9 mouse cellular contexts compared by ENCODE assay signal in genomic region chr10:87447754-87448095, GRCm38 (mm10). TPM values are rescaled to one million over a fixed set of nuclear protein-coding genes. Genes with fewer than 3 reads are reported as not detected.
DNase-seq lines count a peak whose midpoint lies in the region; ATAC-seq and TF ChIP-seq lines count a peak whose summit lies in the region.
"Had no signal": no experiment of that assay in that cellular context is flagged by ENCODE, and none has a peak within 500 bp of the region (broad histone marks: within the 10 kb centered on the region; RNA-seq: fewer than 3 reads in every experiment).

No protein-coding gene starts in this region.

- H3K9me3 ChIP-seq in ES-E14 (ENCODE audit: control insufficient read depth, insufficient read depth, low read depth, low read length), result no peaks in the 10 kb centered on the region
- no peaks in the 10 kb centered on the region for H3K9me3 ChIP-seq in hindbrain, embryonic 11.5 days (ENCODE audit: control insufficient read depth, low read length)

- in situ Hi-C loops in ES-E14 (cut with MboI; ENCODE audit: low sequenced_read_pairs in 2 of 2, unreplicated experiment in 2 of 2), result no loop called here

- no peaks in the 10 kb centered on the region for H3K27me3 ChIP-seq in hindbrain, embryonic 11.5 days (ENCODE audit: control insufficient read depth, insufficient read depth, low read length)
- H3K27me3 ChIP-seq: megakaryocyte, embryonic 14.5 days had no signal

- intact Hi-C loops in left cerebral cortex, postnatal 4 days (cut with DNase I), result no loop called here
- intact Hi-C loops in gastrocnemius, postnatal 36 days (cut with DNase I), result no loop called here

- under 1% methylated on average over 9 of the region's 9 CpGs for WGBS in hindbrain, embryonic 11.5 days

- peak overlapping the region in 1 of 2 experiments; percentile 51; a peak in 3 of 4 replicates for H3K4me3 ChIP-seq in ES-E14 (ENCODE audit: insufficient read depth in 1 of 2, low read depth in 1 of 2, low read length in 2 of 2, poor library complexity in 1 of 2, severe bottlenecking in 1 of 2)
- no peak overlapping the region for H3K4me3 ChIP-seq in hindbrain, embryonic 11.5 days (ENCODE audit: low read depth, low read length)
- H3K4me3 ChIP-seq: megakaryocyte, embryonic 14.5 days had no signal

- peak overlapping the region; percentile 28; the same call in 1 of the 2 replicates for H3K27ac ChIP-seq in ES-E14 (ENCODE audit: insufficient read depth, low read depth, low read length, poor library complexity, severe bottlenecking)
- peak overlapping the region; percentile 67 for H3K27ac ChIP-seq in hindbrain, embryonic 11.5 days (ENCODE audit: low read depth, low read length)

- peak overlapping the region; percentile 25 for H3K4me2 ChIP-seq in hindbrain, embryonic 11.5 days (replicated peaks; ENCODE audit: low read depth, low read length)

- no peak overlapping the region for H3K9ac ChIP-seq in ES-E14 (ENCODE audit: insufficient read depth, low read depth, low read length, poor library complexity, severe bottlenecking)
- 0 out of 2 replicates have a peak overlapping the region, but pooled peaks have one; percentile 7 for H3K9ac ChIP-seq in hindbrain, embryonic 11.5 days (ENCODE audit: low read depth, low read length)

- DNase-seq in ES-E14 (ENCODE audit: low read depth, low spot score), result peak; percentile 79
- DNase-seq in cerebellum, adult 9-11 months, result peak; percentile 35
- peak; percentile 88 for DNase-seq in hindbrain, embryonic 11.5 days (ENCODE audit: low spot score)
- peak; percentile 77 for DNase-seq in left cerebral cortex, postnatal 4 days
- peak; percentile 45 for DNase-seq in right cerebral cortex, postnatal 14 days
- DNase-seq in gastrocnemius, postnatal 36 days, result no peak
- DNase-seq in kidney, postnatal 36 days, result no peak
- no peak for DNase-seq in heart, adult 9 months (ENCODE audit: low spot score in 2 of 2)

- peaks cover 7% of the 10 kb centered on the region in 2 experiments; a peak in 2 of 4 replicates for H3K4me1 ChIP-seq in ES-E14 (ENCODE audit: control insufficient read depth in 2 of 2, insufficient read depth in 2 of 2, low read length in 2 of 2, poor library complexity in 1 of 2)
- H3K4me1 ChIP-seq in hindbrain, embryonic 11.5 days (replicated peaks; ENCODE audit: control insufficient read depth, insufficient read depth, low read length), result no peaks in the 10 kb centered on the region; the same call in 1 of the 2 replicates
- H3K4me1 ChIP-seq: megakaryocyte, embryonic 14.5 days had no signal

- peak; percentile 98 for ATAC-seq in hindbrain, embryonic 11.5 days (ENCODE audit: low FRiP score)

- H3K36me3 ChIP-seq in ES-E14 (ENCODE audit: control insufficient read depth, insufficient read depth, low read length, poor library complexity, severe bottlenecking), result no peaks in the 10 kb centered on the region
- no peaks in the 10 kb centered on the region for H3K36me3 ChIP-seq in hindbrain, embryonic 11.5 days (ENCODE audit: control insufficient read depth, insufficient read depth, low read length)

TF ChIP-seq in ES-E14, 5 proteins besides CTCF, POLR2A, EP300 and RAD21:
- TF ChIP-seq MAFK (IDR thresholded peaks at IDR 0.05; ENCODE audit: insufficient read depth, low read depth, low read length) (no peak), ZNF384 (IDR thresholded peaks at IDR 0.05; ENCODE audit: low read depth, low read length) (no peak), ZC3H11A (IDR thresholded peaks at IDR 0.05; ENCODE audit: borderline replicate concordance, low read depth, low read length) (no peak)

RNA-seq across cellular contexts. Expression of gene Ascl1, which starts 45.7 kb away (rescaled TPM):
- total RNA-seq in ES-E14 (2012; rRNA removed), result 0.22 TPM in 1 of 2 replicates, not detected in the other
- polyA plus RNA-seq in hindbrain, embryonic 11.5 days (2014; fragmentation: Nextera tagmentation; extraction: Ambion mirVana), result 42.4 and 51.0 TPM in 2 replicates
- total RNA-seq in left cerebral cortex, postnatal 4 days (2021), result 10 to 100 TPM; 17.1 to 17.9 TPM
- not detected for total RNA-seq in gastrocnemius, postnatal 36 days (2021)

Comparison
In these comparisons a context has a peak if more than half of its experiments do, and no peak if none do; other contexts are left out.
1. DNase-seq: peak in ES-E14 (single experiment), cerebellum, adult 9-11 months (single experiment), hindbrain, embryonic 11.5 days (single experiment), left cerebral cortex, postnatal 4 days (single experiment) and right cerebral cortex, postnatal 14 days (single experiment); none in gastrocnemius, postnatal 36 days (0 of 2), kidney, postnatal 36 days (0 of 2) and heart, adult 9 months (0 of 2).
2. RNA of gene Ascl1, which starts 45.7 kb away (total RNA-seq): 17.1 to 17.9 TPM in left cerebral cortex, postnatal 4 days; 0.22 TPM in ES-E14 and not detected in gastrocnemius, postnatal 36 days; every median in the first group is over 10 times any median in the second.